In the genomic region with DNA sequence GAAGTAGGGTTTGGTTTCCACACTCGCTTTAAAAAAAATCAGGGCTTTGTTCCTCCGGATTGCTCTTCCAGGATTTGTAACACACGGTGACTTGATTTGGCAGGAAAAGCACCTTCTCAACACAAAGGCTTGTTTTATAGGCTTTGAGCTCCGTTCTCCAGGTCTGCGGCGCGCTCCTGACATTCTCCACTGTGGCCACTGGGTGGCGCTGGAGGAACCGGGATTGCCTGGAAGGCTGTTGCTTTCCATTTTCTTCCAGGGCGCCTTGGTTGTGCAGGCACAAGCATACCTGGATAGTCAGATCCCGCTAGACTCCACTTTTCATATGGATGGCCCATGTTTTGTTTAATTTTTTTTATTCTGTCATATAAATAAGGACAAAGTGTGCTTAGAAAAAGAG, we compare ENCODE assay signal across 8 mouse cellular contexts. TPM values are rescaled to one million over a fixed set of nuclear protein-coding genes. Genes with fewer than 3 reads are reported as not detected.
DNase-seq lines count a peak whose midpoint lies in the region; ATAC-seq lines count a peak whose summit lies in the region.

No protein-coding gene starts in this region.

- peak; percentile 96 for ATAC-seq in frontal cortex, adult (ENCODE audit: low TSS enrichment)
- peak; percentile 53 to 79; a peak in 2 of 4 replicates for ATAC-seq in hematopoietic stem cell, adult 5-6 weeks (replicated peaks in 1 of 2; ENCODE audit: insufficient read depth in 1 of 2, low FRiP score in 2 of 2, low TSS enrichment in 1 of 2, low read depth in 1 of 2, poor library complexity in 2 of 2, severe bottlenecking in 2 of 2)

- DNase-seq in MN1 (ENCODE audit: low spot score) = peak; percentile 85
- peak; percentile 70 for DNase-seq in cerebellum, adult 8-10 months
- peak; percentile 93 to 94 for DNase-seq in layer of hippocampus, postnatal 10 days (ENCODE audit: low spot score in 2 of 2)
- peak; percentile 88 for DNase-seq in lung, postnatal 36 days
- peak; percentile 91 to 94 for DNase-seq in right cerebral cortex, postnatal 10 days (ENCODE audit: low spot score in 2 of 2)
- DNase-seq in urinary bladder, postnatal 14 days (ENCODE audit: low spot score) = peak; percentile 89

RNA-seq across cellular contexts. Expression of a gene that starts 29.7 kb away (rescaled TPM):
- total RNA-seq in hematopoietic stem cell, adult 5-6 weeks (2017) = 37.6 and 41.6 TPM in 2 replicates
- 10 to 100 TPM; 12.1 to 13.4 TPM for total RNA-seq in layer of hippocampus, postnatal 10 days (2021)

Comparison
In these comparisons a context has a peak if more than half of its experiments do, and no peak if none do; other contexts are left out.
1. Peak in every context shown above with its lines: DNase-seq and ATAC-seq.